ENCODE assay signal across 8 mouse cellular contexts in genomic region chr11:120293714-120294113, GRCm38 (mm10). TPM values are rescaled to one million over a fixed set of nuclear protein-coding genes. Genes with fewer than 3 reads are reported as not detected.
DNase-seq lines count a peak whose midpoint lies in the region; ATAC-seq lines count a peak whose summit lies in the region.
"Had no signal": no experiment of that assay in that cellular context is flagged by ENCODE, and none has a peak within 500 bp of the region (broad histone marks: within the 10 kb centered on the region; RNA-seq: fewer than 3 reads in every experiment).

No protein-coding gene starts in this region.

- no peak overlapping the region for H3K4me3 ChIP-seq in neural tube, embryonic 11.5 days (ENCODE audit: low read depth, low read length)
- no peak overlapping the region for H3K4me3 ChIP-seq in hindbrain, embryonic 12.5 days
- no peak overlapping the region for H3K4me3 ChIP-seq in neural tube, embryonic 13.5 days

- H3K27me3 ChIP-seq in neural tube, embryonic 11.5 days (ENCODE audit: control insufficient read depth, insufficient read depth, low read length), result no peaks in the 10 kb centered on the region
- H3K27me3 ChIP-seq in hindbrain, embryonic 12.5 days, result no peaks in the 10 kb centered on the region
- H3K27me3 ChIP-seq in neural tube, embryonic 13.5 days, result 0 out of 2 replicates have a peak, but pooled peaks cover under 1% of the 10 kb centered on the region

- ATAC-seq in neural tube, embryonic 11.5 days (ENCODE audit: insufficient read depth, low FRiP score, low TSS enrichment), result no peak
- ATAC-seq in hindbrain, embryonic 12.5 days (ENCODE audit: low FRiP score), result no peak
- no peak for ATAC-seq in neural tube, embryonic 13.5 days (ENCODE audit: low read depth)
- ATAC-seq in cerebellum, adult (ENCODE audit: insufficient number of reproducible peaks, low FRiP score, low TSS enrichment), result no peak

- H3K9ac ChIP-seq in neural tube, embryonic 11.5 days (ENCODE audit: low read length), result no peak overlapping the region; the same call in 1 of the 2 replicates
- H3K9ac ChIP-seq in hindbrain, embryonic 12.5 days, result no peak overlapping the region
- H3K9ac ChIP-seq in neural tube, embryonic 13.5 days, result no peak overlapping the region

- 76% methylated on average over 1 of the region's 1 CpGs for WGBS in neural tube, embryonic 11.5 days
- 74% methylated on average over 1 of the region's 1 CpGs for WGBS in hindbrain, embryonic 12.5 days
- 74% methylated on average over 1 of the region's 1 CpGs for WGBS in neural tube, embryonic 13.5 days

- peaks cover 6% of the 10 kb centered on the region for H3K36me3 ChIP-seq in neural tube, embryonic 11.5 days (ENCODE audit: control insufficient read depth, insufficient read depth, low read length)
- H3K36me3 ChIP-seq in hindbrain, embryonic 12.5 days, result peaks cover 30% of the 10 kb centered on the region
- H3K36me3 ChIP-seq in neural tube, embryonic 13.5 days, result peaks cover 34% of the 10 kb centered on the region

- H3K27ac ChIP-seq in neural tube, embryonic 11.5 days (ENCODE audit: low read depth, low read length), result peak overlapping the region; percentile 4; the same call in 1 of the 2 replicates
- peak overlapping the region; percentile 35 for H3K27ac ChIP-seq in hindbrain, embryonic 12.5 days
- peak overlapping the region; percentile 46 for H3K27ac ChIP-seq in neural tube, embryonic 13.5 days (replicated peaks)

- H3K4me1 ChIP-seq in neural tube, embryonic 11.5 days (ENCODE audit: control insufficient read depth, insufficient read depth, low read length), result peaks cover 38% of the 10 kb centered on the region
- H3K4me1 ChIP-seq in hindbrain, embryonic 12.5 days, result peaks cover 52% of the 10 kb centered on the region
- H3K4me1 ChIP-seq in neural tube, embryonic 13.5 days (replicated peaks), result peaks cover 48% of the 10 kb centered on the region

- H3K9me3 ChIP-seq in neural tube, embryonic 11.5 days (ENCODE audit: control insufficient read depth, low read length), result no peaks in the 10 kb centered on the region
- no peaks in the 10 kb centered on the region for H3K9me3 ChIP-seq in hindbrain, embryonic 12.5 days (replicated peaks)
- no peaks in the 10 kb centered on the region for H3K9me3 ChIP-seq in neural tube, embryonic 13.5 days

- no peak for DNase-seq in neural tube, embryonic 11.5 days (ENCODE audit: low spot score)
- DNase-seq in neural tube, embryonic 10.5 days (ENCODE audit: extremely low spot score, low spot score), result no peak
- peak; percentile 42 for DNase-seq in embryo, embryonic 9.5 days (ENCODE audit: extremely low spot score)
- no peak for DNase-seq in right cerebral cortex, postnatal 4 days
- DNase-seq: kidney, adult 8-10 months had no signal

- H3K4me2 ChIP-seq in neural tube, embryonic 11.5 days (ENCODE audit: low read depth), result no peak overlapping the region
- H3K4me2 ChIP-seq in hindbrain, embryonic 12.5 days (replicated peaks), result no peak overlapping the region
- no peak overlapping the region for H3K4me2 ChIP-seq in neural tube, embryonic 13.5 days

RNA-seq across cellular contexts. Expression of gene Actg1, which starts 54.6 kb away (rescaled TPM):
- polyA plus RNA-seq in neural tube, embryonic 11.5 days (2014; fragmentation: Nextera tagmentation; extraction: Ambion mirVana), result 3,675 and 3,804 TPM in 2 replicates
- 3,608 and 3,685 TPM in 2 replicates for polyA plus RNA-seq in hindbrain, embryonic 12.5 days (2016; fragmentation: Nextera tagmentation; extraction: Ambion mirVana)
- 3,932 and 3,979 TPM in 2 replicates for polyA plus RNA-seq in neural tube, embryonic 13.5 days (2015; fragmentation: Nextera tagmentation; extraction: Ambion mirVana)
